Mouse (Mus musculus): ENCODE data around the gene Apobec1. TPM values are rescaled to one million over a fixed set of nuclear protein-coding genes. Genes with fewer than 3 reads are reported as not detected.

Gene Apobec1
- polyA plus RNA-seq, 1 experiment from 2014 or later, result 1.5 TPM

DNA sequence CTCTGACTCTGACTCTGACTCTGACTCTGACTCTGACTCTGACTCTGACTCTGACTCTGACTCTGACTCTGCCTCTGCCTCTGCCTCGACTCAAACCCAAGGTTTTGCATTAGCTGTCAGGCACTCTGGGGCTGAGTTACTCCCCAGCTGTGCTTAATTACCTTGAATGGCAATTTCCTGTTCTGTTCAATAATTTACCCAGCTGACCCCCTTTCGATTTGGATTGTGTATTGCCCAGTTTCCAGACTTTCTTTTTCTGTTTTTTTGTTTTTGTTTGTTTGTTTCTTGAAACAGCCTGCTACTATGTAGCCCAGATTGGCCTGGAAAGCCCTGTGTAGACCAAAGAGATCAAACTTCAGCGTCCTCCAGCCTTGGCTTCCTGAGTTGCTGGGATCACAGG, 13.8 kb upstream of the Apobec1 start:
- no peaks in the 10 kb centered on the region for H3K4me1 ChIP-seq
- H3K4me3 ChIP-seq, result no peak overlapping the region
- DNase-seq (ENCODE audit: extremely low spot score, low spot score), result no peak
- no peak overlapping the region for H3K27ac ChIP-seq
- 78% methylated on average over 3 of the region's 3 CpGs for WGBS
- no peaks in the 10 kb centered on the region for H3K27me3 ChIP-seq (ENCODE audit: poor library complexity, severe bottlenecking)
- H3K36me3 ChIP-seq (replicated peaks), result no peaks in the 10 kb centered on the region
- no peaks in the 10 kb centered on the region; the same call in 1 of the 2 replicates for H3K9me3 ChIP-seq

DNA sequence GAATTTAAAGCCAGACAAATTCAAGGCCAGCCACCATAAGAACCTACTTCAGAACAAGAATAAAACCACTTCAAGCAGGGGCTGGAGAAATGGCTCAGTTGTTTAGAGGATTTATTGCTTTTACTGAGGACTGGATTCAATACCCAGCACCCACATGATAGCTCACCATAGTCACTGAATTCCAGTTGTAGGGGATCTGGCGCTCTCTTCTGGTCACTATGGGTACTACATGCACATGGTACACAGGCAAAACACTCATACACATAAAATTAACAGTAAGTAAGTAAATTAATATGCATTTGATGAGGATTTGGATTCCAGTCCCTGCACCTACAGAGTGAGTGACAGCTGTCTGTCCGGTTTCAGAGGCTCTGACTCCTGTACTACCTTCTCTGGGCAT, 11.8 kb upstream of the Apobec1 start:
- Histone ChIP-seq H3K9me3 (no peaks in the 10 kb centered on the region; the same call in 1 of the 2 replicates), H3K36me3 (replicated peaks) (no peaks in the 10 kb centered on the region), H3K27me3 (ENCODE audit: poor library complexity, severe bottlenecking) (no peaks in the 10 kb centered on the region), H3K4me1 (no peaks in the 10 kb centered on the region), H3K27ac (no peak overlapping the region), H3K4me3 (no peak overlapping the region)
- 68% methylated on average over 2 of the region's 2 CpGs for WGBS
- DNase-seq (ENCODE audit: extremely low spot score, low spot score), result no peak

DNA sequence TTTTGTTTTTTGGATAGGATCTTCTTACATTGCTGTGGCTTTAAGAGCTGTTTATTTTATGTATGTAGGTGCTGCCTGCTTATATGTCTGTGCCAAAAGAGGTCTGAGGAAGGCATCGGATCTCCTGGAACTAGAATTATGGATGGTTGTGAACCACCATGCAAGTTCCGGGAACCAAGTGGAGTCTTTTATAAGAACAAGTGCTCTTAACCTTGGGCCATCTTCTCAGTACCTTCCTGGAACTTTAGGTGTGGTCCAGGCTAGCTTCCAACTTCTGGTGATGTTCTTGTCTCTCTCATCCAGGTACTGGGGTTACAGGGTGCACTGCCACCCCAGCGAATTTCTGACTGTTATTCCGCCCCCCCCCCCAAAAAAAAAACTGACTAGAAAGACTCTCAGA, 10.2 kb upstream of the Apobec1 start:
- Histone ChIP-seq H3K4me1 (no peaks in the 10 kb centered on the region), H3K27ac (no peak overlapping the region), H3K4me3 (no peak overlapping the region), H3K9me3 (no peaks in the 10 kb centered on the region; the same call in 1 of the 2 replicates), H3K27me3 (ENCODE audit: poor library complexity, severe bottlenecking) (no peaks in the 10 kb centered on the region), H3K36me3 (replicated peaks) (no peaks in the 10 kb centered on the region)
- no peak for DNase-seq (ENCODE audit: extremely low spot score, low spot score)
- 90% methylated on average over 4 of the region's 4 CpGs for WGBS

DNA sequence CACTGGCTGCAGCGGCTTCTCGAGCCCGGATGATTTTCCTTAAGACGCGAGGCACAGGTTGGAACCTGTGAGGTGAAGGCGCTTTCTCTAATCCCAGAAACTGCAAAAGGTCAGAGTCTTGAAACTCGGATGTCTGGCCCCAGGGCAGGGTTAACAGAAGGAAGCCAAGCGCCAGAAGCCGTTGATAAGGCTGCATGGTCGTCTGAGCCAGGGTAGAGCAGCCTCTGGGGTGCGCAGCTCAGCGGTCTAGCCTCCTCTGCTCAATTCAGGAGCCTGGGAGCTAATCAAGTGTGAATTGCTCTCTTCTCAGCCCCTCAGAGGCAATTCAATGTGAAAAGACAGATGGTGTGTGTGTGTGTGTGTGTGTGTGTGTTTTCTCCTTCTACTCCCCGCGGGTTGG, 7.5 kb upstream of the Apobec1 start, which contains the start of gene Gdf3:
Gene Gdf3 (minus strand): TSS at position 317 of the 400 bp plus-strand sequence.
- H3K36me3 ChIP-seq (replicated peaks), result no peaks in the 10 kb centered on the region
- H3K4me3 ChIP-seq, result no peak within 1 kb of the TSS
- H3K9me3 ChIP-seq, result no peaks in the 10 kb centered on the region
- DNase-seq (ENCODE audit: extremely low spot score, low spot score), result no peak
- WGBS, result 70% methylated on average over 14 of the region's 14 CpGs
- H3K4me1 ChIP-seq, result no peaks in the 10 kb centered on the region
- H3K27me3 ChIP-seq (ENCODE audit: poor library complexity, severe bottlenecking), result no peaks in the 10 kb centered on the region
- no peak within 1 kb of the TSS for H3K27ac ChIP-seq

DNA sequence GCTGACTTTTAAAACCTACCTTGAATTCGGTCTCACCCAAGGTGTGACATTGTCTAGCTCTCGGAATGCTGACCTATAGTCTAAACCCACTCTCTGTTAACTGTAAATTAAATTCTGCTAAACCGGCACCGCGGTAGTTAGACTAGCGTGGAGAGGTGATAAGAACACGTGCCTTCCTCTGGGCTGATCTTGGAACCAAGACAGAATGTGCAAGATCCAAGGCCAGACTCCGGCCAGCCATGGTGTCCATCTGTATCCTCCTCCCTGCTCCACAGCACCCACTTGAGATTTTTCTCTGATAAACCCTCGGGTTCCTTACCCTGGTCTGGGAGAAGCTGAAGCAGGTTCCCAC, 7.1 kb upstream of the Apobec1 start:
- no peaks in the 10 kb centered on the region for H3K4me1 ChIP-seq
- H3K4me3 ChIP-seq, result no peak overlapping the region
- no peak overlapping the region for H3K27ac ChIP-seq
- no peaks in the 10 kb centered on the region for H3K36me3 ChIP-seq (replicated peaks)
- 80% methylated on average over 9 of the region's 9 CpGs for WGBS
- no peak for DNase-seq (ENCODE audit: extremely low spot score, low spot score)
- no peaks in the 10 kb centered on the region for H3K27me3 ChIP-seq (ENCODE audit: poor library complexity, severe bottlenecking)
- H3K9me3 ChIP-seq, result no peaks in the 10 kb centered on the region

DNA sequence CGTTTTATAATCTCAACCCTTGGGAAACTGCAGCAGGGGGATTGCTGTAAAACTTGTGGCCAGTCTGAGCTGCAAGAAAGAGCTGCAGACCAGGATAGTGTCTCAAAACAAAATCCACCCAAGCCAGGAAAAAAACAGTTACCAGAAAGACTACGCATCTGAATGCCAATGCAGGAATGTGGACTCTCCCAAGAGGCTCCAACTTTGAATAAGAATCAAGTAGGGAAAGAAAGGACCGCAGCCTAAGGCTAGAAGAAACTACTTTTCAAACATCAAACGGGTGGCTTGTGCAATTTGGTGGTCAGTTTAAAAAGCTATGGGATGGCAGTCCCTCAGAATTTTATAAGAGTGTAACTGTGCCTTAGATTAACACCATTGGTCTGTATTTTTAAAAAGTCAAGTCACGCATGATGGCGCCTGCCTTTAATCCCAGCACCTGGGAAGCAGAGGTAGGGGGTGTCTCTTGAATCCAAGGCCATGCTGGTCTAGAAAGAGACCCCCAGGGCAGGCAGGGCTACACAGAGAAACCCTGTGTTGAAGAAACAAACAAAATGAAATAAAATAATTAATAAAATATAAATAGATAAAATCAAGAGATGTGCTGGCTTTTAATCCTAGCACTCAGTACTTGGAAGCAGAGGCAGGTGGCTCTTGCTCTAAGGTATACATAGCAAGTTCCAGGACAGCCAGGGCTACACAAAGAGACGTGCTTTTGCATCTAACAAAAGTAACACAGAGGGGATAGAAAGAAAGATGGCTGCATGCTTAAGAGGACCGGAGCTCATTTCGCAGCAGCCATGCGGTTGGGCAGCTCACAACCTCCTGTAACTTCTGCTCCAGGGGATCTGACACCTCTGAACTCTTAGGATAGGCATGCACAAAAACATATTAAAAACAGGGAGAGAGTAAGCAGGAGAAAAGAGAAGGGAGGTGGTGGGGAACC, 6.5 kb upstream of the Apobec1 start:
- Histone ChIP-seq H3K4me3 (no peak overlapping the region), H3K36me3 (replicated peaks) (no peaks in the 10 kb centered on the region), H3K27me3 (ENCODE audit: poor library complexity, severe bottlenecking) (no peaks in the 10 kb centered on the region), H3K27ac (no peak overlapping the region), H3K4me1 (no peaks in the 10 kb centered on the region), H3K9me3 (no peaks in the 10 kb centered on the region)
- no peak for DNase-seq (ENCODE audit: extremely low spot score, low spot score)
- WGBS, result 81% methylated on average over 10 of the region's 10 CpGs

DNA sequence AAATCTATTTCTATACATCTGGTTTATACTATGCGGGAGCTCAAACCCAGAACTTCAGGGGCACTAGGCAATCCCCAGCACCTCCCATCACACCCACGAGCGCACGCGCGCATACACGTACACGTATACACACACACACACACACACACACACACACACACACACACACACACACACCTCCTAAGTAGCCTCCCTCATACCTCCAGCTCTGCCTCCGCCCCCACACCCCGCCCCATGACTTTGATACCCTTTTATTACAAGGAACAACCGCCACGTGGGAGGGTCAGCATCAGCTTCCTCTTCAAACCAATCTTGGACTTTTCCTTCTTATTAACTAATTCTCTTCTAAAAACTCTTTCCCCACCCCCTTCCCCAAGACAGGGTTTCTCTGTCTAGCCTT, 5.5 kb upstream of the Apobec1 start:
- Histone ChIP-seq H3K4me1 (peaks cover under 1% of the 10 kb centered on the region; the same call in 1 of the 2 replicates), H3K4me3 (no peak overlapping the region), H3K27me3 (ENCODE audit: poor library complexity, severe bottlenecking) (no peaks in the 10 kb centered on the region), H3K27ac (no peak overlapping the region), H3K9me3 (no peaks in the 10 kb centered on the region), H3K36me3 (replicated peaks) (no peaks in the 10 kb centered on the region)
- DNase-seq (ENCODE audit: extremely low spot score, low spot score), result no peak
- WGBS, result 97% methylated on average over 12 of the region's 12 CpGs

DNA sequence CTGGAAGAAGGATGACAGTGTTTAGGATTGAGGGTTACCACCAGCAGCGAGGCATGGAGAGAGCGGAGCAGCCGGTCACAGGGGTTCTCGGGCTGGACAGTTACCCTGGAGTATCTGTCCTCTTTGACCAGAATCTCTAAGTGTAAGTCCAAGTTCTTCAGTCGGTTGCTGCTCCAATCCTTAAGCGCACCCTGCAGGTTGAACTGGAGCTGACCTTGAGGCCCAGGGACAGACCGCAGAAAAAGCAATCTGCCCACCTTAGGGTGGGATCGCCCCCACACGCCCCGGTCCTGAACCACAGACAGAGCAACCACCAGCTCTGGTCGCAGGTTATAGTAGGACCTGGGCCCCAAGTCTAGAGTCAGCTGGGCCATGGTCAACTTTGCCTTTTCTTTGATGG, 4.4 kb upstream of the Apobec1 start:
- DNase-seq (ENCODE audit: extremely low spot score, low spot score), result no peak
- WGBS, result 96% methylated on average over 11 of the region's 11 CpGs
- peaks cover 9% of the 10 kb centered on the region for H3K4me1 ChIP-seq
- no peaks in the 10 kb centered on the region for H3K27me3 ChIP-seq (ENCODE audit: poor library complexity, severe bottlenecking)
- no peak overlapping the region for H3K27ac ChIP-seq
- no peaks in the 10 kb centered on the region for H3K36me3 ChIP-seq (replicated peaks)
- no peaks in the 10 kb centered on the region for H3K9me3 ChIP-seq
- H3K4me3 ChIP-seq, result no peak overlapping the region

DNA sequence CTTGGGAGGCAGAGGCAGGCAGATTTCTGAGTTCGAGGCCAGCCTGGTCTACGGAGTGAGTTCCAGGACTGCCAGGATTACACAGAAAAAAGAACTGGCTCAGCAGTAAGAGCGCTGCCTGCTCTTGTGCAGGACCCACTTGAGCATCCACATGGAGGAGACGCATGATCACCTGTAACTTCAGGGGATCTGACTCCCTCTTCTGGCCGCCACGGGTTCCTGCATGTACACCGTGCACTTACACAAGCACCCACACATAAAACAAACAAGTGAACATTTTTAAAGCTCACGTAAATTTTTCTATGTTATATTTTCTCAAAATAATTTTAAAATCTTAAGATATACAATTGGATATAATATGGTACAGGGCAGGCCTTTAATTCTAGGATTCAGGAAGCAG, 3.2 kb upstream of the Apobec1 start:
- Histone ChIP-seq H3K4me3 (no peak overlapping the region), H3K36me3 (replicated peaks) (no peaks in the 10 kb centered on the region), H3K27ac (no peak overlapping the region), H3K27me3 (ENCODE audit: poor library complexity, severe bottlenecking) (no peaks in the 10 kb centered on the region), H3K9me3 (no peaks in the 10 kb centered on the region), H3K4me1 (peaks cover 9% of the 10 kb centered on the region)
- 93% methylated on average over 8 of the region's 8 CpGs for WGBS
- DNase-seq (ENCODE audit: extremely low spot score, low spot score), result no peak

DNA sequence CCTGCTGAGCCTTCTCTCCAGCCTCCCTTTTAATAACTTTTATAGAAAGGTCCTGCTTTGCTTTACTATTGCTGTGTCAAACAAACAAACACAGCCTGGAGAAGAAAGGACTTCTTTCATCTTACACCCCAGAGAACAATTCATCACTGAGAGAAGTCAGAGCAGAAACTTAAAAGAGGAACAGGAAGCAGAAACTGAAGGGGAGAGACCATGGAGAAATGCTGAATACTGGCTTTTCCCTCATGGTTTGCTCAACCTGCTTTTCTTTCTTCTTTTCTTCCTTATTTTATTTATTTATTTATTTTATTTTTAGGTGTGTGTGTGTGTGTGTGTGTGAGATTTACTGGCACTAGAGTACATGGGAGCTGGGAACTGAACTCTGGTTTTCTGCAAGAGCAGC, 2.0 kb upstream of the Apobec1 start:
- H3K4me1 ChIP-seq, result peaks cover 9% of the 10 kb centered on the region
- H3K9me3 ChIP-seq, result no peaks in the 10 kb centered on the region
- H3K27ac ChIP-seq, result no peak overlapping the region
- H3K4me3 ChIP-seq, result no peak overlapping the region
- no peak for DNase-seq (ENCODE audit: extremely low spot score, low spot score)
- H3K36me3 ChIP-seq (replicated peaks), result no peaks in the 10 kb centered on the region
- no peaks in the 10 kb centered on the region for H3K27me3 ChIP-seq (ENCODE audit: poor library complexity, severe bottlenecking)

DNA sequence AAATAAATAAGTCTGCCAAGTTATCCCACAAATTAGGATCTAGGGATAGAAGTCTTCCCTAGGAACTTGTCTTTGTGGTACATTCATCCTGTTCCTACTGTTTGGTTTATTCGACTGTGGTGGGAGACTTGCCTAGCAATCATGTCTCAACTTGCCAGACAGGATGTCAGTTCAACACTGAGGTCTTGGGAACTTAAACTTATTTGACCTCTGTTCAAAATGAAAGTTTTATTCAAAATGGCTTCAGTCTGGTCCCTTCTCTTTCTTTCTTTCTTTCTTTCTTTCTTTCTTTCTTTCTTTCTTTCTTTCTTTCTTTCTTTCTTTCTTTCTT, 713 bp upstream of the Apobec1 start:
- Histone ChIP-seq H3K36me3 (replicated peaks) (no peaks in the 10 kb centered on the region), H3K4me3 (peak overlapping the region; percentile 52; the same call in 1 of the 2 replicates), H3K27ac (no peak overlapping the region), H3K4me1 (peaks cover 9% of the 10 kb centered on the region), H3K27me3 (ENCODE audit: poor library complexity, severe bottlenecking) (no peaks in the 10 kb centered on the region), H3K9me3 (no peaks in the 10 kb centered on the region)
- no peak for DNase-seq (ENCODE audit: extremely low spot score, low spot score)
- WGBS, result 74% methylated on average over 1 of the region's 1 CpGs

DNA sequence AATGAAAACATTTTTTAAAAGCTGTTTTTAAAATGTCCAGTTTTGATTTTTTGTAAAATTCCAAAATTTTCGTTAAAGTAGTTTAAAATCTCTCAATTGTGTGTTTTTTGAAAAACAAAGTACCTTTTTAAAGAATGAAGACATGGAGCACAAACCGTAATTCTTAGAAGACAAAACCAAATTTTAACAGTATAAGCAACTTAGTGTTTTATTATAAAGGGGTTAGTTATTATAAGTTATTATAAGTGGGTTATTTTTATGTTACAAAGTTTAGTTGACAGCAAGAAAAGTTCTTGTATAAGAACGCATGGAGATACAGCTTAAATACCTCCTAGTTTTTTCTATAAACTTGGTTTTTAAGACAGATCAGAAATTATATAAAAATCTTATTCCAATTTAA, 629 bp downstream of the Apobec1 start:
- Histone ChIP-seq H3K9me3 (no peaks in the 10 kb centered on the region), H3K36me3 (replicated peaks) (no peaks in the 10 kb centered on the region), H3K27me3 (ENCODE audit: poor library complexity, severe bottlenecking) (no peaks in the 10 kb centered on the region), H3K4me1 (peaks cover 9% of the 10 kb centered on the region), H3K27ac (no peak overlapping the region), H3K4me3 (peak overlapping the region; percentile 52)
- no peak for DNase-seq (ENCODE audit: extremely low spot score, low spot score)
- WGBS, result 91% methylated on average over 3 of the region's 3 CpGs

DNA sequence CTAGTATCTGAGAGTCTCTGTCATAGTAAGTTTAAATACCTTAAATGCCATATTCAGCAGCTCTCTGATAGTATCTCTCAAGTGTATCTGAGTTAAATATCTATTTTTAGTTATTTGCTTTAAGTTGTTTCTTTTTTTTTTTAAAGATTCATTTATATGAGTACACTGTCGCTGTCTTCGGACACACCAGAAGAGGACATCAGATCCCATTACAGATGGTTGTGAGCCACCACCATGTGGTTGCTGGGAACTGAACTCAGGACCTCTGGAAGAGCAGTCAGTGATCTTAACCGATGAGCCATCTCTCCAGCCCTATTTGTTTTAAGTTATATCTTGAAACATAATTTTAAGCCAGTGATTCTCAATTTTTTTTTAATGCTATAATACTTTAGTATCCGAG, 1.2 kb downstream of the Apobec1 start:
- peaks cover 9% of the 10 kb centered on the region for H3K4me1 ChIP-seq
- H3K27ac ChIP-seq, result no peak overlapping the region
- H3K4me3 ChIP-seq, result no peak overlapping the region
- no peaks in the 10 kb centered on the region for H3K36me3 ChIP-seq (replicated peaks)
- WGBS, result 90% methylated on average over 4 of the region's 4 CpGs
- H3K9me3 ChIP-seq, result no peaks in the 10 kb centered on the region
- no peaks in the 10 kb centered on the region for H3K27me3 ChIP-seq (ENCODE audit: poor library complexity, severe bottlenecking)
- no peak for DNase-seq (ENCODE audit: extremely low spot score, low spot score)
